Mouse (Mus musculus) hindbrain, embryonic 10.5 days (tissue): ENCODE measurements around the gene Dennd5a. TPM values are rescaled to one million over a fixed set of nuclear protein-coding genes. Genes with fewer than 3 reads are reported as not detected.
A peak's percentile ranks its signal among the peaks of the same experiment; 100 is the strongest.
"Not testable (repeated sequence)": the region's sequence is repeated elsewhere in the genome, so short reads cannot be mapped to it uniquely, and the experiment has no call there.

Experiments
- DNase-seq: peaks from one replicate; pipeline ENCODE4 v3.0.0-alpha.2; 2017; ENCODE audit warnings: low spot score
- H3K27ac ChIP-seq: fragments of 300-500 bp; sonication (generic); 2 replicates; pipeline ENCODE4 v1.5.1; 2016; ENCODE audit warnings: mild to moderate bottlenecking, moderate library complexity
- H3K27me3 ChIP-seq: fragments of 300-500 bp; sonication (generic); 2 replicates; pipeline ENCODE4 v1.6.1; 2016; ENCODE audit warnings: mild to moderate bottlenecking; ENCODE audit not compliant: poor library complexity, insufficient read depth, severe bottlenecking
- H3K36me3 ChIP-seq: fragments of 300-500 bp; sonication (generic); 2 replicates; pipeline ENCODE4 v1.6.1; 2016; ENCODE audit warnings: mild to moderate bottlenecking, moderate library complexity
- H3K4me1 ChIP-seq: fragments of 300-500 bp; sonication (generic); replicated peaks from 2 replicates; pipeline ENCODE4 v1.6.1; 2016; ENCODE audit warnings: mild to moderate bottlenecking
- H3K4me3 ChIP-seq: fragments of 300-500 bp; sonication (generic); 2 replicates; pipeline ENCODE4 v1.5.1; 2016; ENCODE audit warnings: mild to moderate bottlenecking, moderate library complexity
- H3K9me3 ChIP-seq: fragments of 300-500 bp; sonication (generic); 2 replicates; pipeline ENCODE4 v1.6.1; 2016; ENCODE audit warnings: mild to moderate bottlenecking, moderate library complexity
- WGBS: fragments of 180-500 bp; shearing (Covaris S2); methylation state at CpG from one replicate; pipeline ENCODE4 v1.1.7; 2016; 5-methylcytosine and 5-hydroxymethylcytosine counted together
- polyA plus RNA-seq: library from polyadenylated mRNA; unstranded; fragments of >200 nt; fragmentation: Nextera tagmentation; extraction: Ambion mirVana; gene quantifications from 2 replicates; pipeline ENCODE4 v1.2.1, GENCODE M21; 2016

Dennd5a gene
- 26.9 and 28.8 TPM in 2 replicates for polyA plus RNA-seq

DNA sequence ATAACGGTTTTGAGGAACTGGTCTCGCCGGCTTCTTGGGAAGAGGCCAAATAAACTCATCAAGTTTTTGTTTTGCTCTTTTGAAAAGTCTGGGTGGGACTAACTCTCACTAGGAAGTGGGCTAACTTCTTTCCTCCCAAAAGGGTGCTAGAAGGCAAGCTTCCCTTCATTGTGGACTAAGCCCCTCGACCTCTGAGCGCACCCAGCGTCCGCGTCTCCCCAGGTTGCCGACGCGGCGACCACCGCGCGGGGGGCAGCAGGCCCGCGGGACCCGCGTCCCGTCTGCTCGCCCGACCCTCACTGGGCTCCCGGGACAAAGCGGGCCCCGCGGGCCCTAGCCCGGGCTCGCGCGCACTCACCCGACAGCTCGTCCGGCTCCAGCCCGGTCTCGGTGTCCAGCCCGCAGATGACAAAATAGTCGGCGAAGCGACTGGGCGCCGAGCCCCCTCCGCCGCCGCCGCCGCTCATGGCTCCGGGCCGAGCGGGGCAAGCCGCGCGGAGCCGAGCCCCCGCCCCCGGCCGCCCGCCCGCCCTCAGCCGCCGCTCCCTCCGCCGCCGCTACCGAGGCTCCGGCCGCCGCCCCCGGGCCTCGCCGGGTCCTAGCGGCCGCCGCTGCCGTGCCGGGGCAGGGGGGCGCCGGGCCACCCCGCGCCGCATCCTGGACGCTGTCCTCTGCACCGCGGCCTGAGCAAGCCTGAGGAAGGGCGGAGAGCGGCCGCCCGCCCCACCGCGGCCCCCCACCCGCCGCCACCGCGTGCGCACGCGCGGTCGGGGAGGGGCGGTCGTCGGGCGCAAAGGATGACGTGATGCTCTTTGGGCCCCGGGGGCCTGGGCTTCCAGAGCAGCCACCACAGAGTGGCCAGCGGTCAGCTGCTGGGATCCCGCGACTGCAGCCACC is at the start of gene Dennd5a:
Gene Dennd5a, minus strand, starts transcription at position 755 of the 897 bp plus-strand sequence.
- peak within 1 kb of the TSS; percentile 91 for H3K4me3 ChIP-seq
- H3K27me3 ChIP-seq = no peaks in the 10 kb centered on the region
- H3K9me3 ChIP-seq = no peaks in the 10 kb centered on the region
- H3K4me1 ChIP-seq = peaks cover 36% of the 10 kb centered on the region
- H3K36me3 ChIP-seq = no peaks in the 10 kb centered on the region
- peak within 1 kb of the TSS; percentile 97 for H3K27ac ChIP-seq
- under 1% methylated on average over 105 of the region's 107 CpGs for WGBS
- peak; percentile 88 for DNase-seq

DNA sequence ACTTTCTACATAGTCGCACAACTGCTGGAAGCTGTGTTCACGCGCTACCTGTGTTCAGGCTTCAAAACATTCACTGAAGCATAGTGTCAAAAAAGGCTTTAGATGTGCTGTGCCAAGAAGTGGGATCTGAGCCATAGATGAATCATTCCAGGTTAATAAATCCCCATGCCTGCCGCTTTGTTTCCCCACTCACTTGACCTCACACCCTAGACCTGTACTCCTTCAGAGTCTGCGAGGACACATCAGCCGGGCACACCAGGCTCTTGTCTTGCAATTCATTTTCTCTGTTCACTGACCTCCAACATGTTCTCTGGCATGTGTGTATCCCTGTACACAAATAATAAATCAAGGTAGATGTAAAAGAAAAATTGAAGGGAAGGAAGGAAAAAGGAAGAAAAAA is 48.8 kb upstream of the Dennd5a start:
- Histone ChIP-seq H3K36me3 (no peaks in the 10 kb centered on the region), H3K27ac (no peak overlapping the region), H3K9me3 (no peaks in the 10 kb centered on the region), H3K27me3 (no peaks in the 10 kb centered on the region), H3K4me3 (no peak overlapping the region), H3K4me1 (no peaks in the 10 kb centered on the region)
- WGBS = 93% methylated on average over 6 of the region's 6 CpGs
- DNase-seq = no peak

DNA sequence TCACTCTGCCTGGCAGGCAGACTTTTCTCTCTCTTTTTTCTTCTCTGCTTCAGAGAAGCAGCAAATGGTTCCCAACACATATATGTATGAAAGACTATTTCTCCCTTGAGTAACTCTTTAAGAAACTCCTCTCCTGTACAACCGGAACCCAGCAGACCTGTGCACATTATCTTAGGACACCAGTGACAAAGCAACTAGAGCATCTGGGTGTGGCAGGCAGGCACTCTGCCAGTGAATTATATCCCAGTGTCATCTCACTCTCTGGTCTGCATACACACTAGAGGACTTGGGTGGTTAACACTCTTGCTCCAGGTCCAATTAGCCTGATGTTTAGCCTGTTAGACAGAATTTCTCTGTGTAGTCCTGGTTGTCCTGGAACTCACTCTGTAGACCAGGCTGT is 48.2 kb upstream of the Dennd5a start:
- WGBS = 95% methylated on average over 1 of the region's 1 CpGs
- H3K27me3 ChIP-seq = no peaks in the 10 kb centered on the region
- no peaks in the 10 kb centered on the region for H3K4me1 ChIP-seq
- no peaks in the 10 kb centered on the region for H3K9me3 ChIP-seq
- no peak for DNase-seq
- H3K4me3 ChIP-seq = no peak overlapping the region
- H3K36me3 ChIP-seq = no peaks in the 10 kb centered on the region
- no peak overlapping the region for H3K27ac ChIP-seq

DNA sequence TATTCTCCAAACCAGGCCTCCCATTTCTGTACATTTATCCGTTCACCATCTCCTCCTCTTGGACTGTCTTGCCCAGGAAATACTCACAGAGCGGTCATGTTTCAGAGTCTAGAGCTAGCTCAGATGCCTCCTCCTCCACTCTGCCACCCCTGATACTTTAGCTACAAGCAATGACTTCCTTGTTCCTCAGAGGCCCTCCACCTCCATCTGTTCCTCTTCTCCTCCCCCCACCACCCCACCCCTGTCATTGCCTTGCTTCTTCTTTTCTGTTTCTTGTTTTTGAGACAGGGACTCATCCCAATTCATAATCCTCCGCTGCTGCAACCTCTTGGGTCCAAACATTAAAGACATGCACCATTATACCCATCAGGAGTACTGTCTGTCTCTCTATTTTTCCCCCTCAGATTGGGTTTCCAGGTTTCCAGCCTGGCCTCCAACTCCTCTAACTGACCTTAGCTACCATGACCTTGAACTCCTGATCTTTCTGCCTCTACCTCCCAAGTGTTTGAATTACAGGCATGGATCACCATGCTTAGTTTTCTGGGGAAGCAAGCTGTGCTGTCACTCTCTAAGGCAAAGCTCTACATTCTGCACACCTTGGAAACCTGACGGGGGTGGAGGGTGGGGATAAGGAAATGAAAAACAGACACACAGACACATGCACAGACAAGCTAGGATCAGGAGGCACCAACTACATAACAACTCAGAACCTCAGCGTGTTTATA is 46.4 kb upstream of the Dennd5a start:
- 80% methylated on average over 5 of the region's 5 CpGs for WGBS

DNA sequence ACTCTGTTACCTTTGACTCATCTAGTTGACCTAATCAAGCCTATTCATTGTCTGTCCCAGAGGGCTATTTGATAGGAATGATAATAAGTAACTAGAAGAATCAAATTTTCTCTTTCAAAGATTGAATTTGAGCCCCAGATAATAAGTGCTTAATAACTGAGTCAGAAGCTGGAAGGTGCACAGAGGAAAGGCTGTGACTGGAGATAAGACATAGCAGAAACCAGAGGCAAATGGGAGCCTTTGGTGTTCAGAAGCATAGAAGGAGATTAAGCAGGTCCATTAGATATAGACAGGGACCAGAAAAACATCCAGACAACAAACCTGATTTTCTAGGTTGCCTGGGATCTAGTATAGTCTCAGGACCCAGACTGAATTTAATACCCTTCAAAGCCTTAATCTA is 45.7 kb upstream of the Dennd5a start:
- no peaks in the 10 kb centered on the region for H3K9me3 ChIP-seq
- no peak for DNase-seq
- no peak overlapping the region for H3K4me3 ChIP-seq
- H3K36me3 ChIP-seq = no peaks in the 10 kb centered on the region
- no peak overlapping the region for H3K27ac ChIP-seq
- peaks cover 7% of the 10 kb centered on the region for H3K4me1 ChIP-seq
- H3K27me3 ChIP-seq = no peaks in the 10 kb centered on the region

More for the DNA sequence above, 46.4 kb upstream of the Dennd5a start:
- H3K9me3 ChIP-seq = no peaks in the 10 kb centered on the region
- no peaks in the 10 kb centered on the region for H3K36me3 ChIP-seq
- DNase-seq = no peak
- H3K27me3 ChIP-seq = no peaks in the 10 kb centered on the region
- H3K4me1 ChIP-seq = peaks cover 7% of the 10 kb centered on the region
- no peak overlapping the region for H3K27ac ChIP-seq
- H3K4me3 ChIP-seq = no peak overlapping the region

DNA sequence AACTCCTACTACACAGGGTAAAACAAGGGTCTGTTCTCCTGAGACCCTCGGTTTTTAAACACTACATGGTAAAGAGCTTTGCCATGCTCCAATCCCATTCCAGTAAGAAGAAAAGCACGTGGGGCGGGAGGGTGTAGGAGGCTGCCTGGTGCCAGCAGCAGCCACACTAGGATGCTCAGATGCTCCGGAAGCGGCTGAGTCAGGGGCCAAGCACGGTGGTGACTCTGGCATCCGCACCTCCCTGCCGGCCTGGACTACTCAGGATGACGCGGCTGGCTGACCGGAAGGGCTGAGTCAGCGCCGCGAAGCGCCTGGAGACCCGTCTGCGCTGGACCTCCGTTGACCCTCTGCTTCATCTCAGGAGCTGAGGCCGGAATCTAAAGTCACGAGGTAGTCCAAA is 42.7 kb upstream of the Dennd5a start:
- WGBS = 15% methylated on average over 20 of the region's 20 CpGs
- no peaks in the 10 kb centered on the region for H3K9me3 ChIP-seq
- H3K4me1 ChIP-seq = peaks cover 7% of the 10 kb centered on the region
- H3K4me3 ChIP-seq = peak overlapping the region; percentile 37
- no peaks in the 10 kb centered on the region for H3K36me3 ChIP-seq
- peak overlapping the region; percentile 59; the same call in 1 of the 2 replicates for H3K27ac ChIP-seq
- peak; percentile 56 for DNase-seq
- H3K27me3 ChIP-seq = no peaks in the 10 kb centered on the region; the same call in 1 of the 2 replicates

DNA sequence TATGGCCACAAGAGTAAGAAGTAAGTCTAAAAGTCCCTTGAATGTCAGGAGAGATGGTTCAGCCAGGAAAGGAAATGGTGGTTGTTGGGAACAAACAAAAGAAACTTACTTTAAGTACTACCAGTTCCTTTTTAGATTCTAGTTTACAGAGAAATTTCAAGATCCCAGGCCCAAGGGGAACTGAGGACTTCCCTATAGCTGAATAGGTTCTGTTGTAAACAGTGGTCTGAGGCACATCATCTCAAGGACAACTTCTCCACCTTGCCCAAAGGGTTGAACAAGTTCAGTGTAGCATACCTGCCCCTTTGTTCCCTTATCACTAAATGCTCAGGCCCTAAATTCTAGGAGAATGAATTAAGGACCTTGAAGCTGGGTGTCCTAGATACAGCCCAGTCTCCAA is 41.8 kb upstream of the Dennd5a start:
- no peak overlapping the region for H3K27ac ChIP-seq
- no peaks in the 10 kb centered on the region; the same call in 1 of the 2 replicates for H3K27me3 ChIP-seq
- DNase-seq = no peak
- no peaks in the 10 kb centered on the region for H3K36me3 ChIP-seq
- H3K4me1 ChIP-seq = peaks cover 7% of the 10 kb centered on the region
- no peak overlapping the region for H3K4me3 ChIP-seq
- H3K9me3 ChIP-seq = no peaks in the 10 kb centered on the region

DNA sequence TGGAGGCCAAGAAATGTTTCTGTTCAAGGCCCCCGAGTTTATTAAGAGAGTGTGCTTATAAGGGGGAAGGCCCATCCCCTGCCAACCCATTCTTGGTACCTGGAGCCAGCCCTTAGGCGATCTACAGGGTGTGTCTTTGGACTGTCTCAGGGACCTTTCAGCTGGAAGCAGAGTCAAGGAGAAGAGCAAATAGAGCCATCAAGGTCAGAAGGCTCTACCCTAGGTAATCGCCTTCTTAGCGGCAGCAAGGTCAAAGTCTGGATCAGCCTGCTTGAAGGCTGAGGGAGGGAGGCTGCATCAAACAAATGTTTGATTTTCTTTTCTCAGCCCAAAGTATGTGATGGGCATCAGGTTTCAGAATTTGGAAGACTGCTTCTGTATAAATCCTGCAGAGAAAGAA is 38.1 kb upstream of the Dennd5a start:
- H3K36me3 ChIP-seq = no peaks in the 10 kb centered on the region
- no peak for DNase-seq
- peaks cover 12% of the 10 kb centered on the region for H3K4me1 ChIP-seq
- WGBS = 86% methylated on average over 4 of the region's 4 CpGs
- H3K27me3 ChIP-seq = no peaks in the 10 kb centered on the region; the same call in 1 of the 2 replicates
- no peak overlapping the region for H3K4me3 ChIP-seq
- no peaks in the 10 kb centered on the region for H3K9me3 ChIP-seq
- H3K27ac ChIP-seq = no peak overlapping the region

DNA sequence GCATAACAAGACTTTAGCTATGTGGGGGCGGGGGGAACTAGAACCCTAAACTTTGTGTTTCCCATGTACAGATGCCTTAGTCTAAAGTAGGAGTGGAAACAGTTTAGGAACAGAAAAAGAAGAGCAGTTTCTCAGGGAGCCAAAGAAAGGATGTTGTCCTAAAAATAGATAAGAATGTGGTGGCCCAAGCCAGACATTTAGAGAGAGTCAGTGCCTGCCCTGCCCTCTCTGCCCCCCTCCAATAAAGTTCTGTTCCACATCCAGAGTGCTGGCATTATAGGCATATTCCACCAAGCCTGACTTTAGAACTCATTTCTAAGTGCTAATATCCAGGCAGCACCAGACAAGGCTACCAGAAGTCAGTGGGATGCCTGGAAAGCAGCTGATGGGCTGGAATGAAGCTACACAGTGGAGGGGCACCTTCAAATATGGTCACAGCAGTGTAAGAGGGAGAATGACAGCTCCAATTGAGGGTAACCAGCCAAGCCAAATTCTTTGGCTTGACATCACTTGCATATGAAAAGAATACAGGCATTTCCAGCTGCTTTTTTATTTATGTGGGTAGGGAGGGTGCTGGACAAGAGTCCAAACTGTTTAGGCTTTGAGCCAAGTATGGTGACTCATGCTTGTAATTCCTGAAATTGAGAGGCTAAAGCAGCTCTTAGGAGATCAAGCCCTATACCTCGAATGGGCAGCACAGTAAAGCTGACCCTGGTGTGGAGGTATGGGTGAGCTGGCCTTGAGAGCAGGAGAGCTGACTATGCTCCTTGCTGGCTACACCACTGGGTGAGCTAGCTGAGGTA is 33.1 kb upstream of the Dennd5a start:
- no peaks in the 10 kb centered on the region for H3K36me3 ChIP-seq
- H3K4me3 ChIP-seq = no peak overlapping the region
- DNase-seq = no peak
- no peaks in the 10 kb centered on the region for H3K9me3 ChIP-seq
- H3K27me3 ChIP-seq = no peaks in the 10 kb centered on the region
- no peak overlapping the region for H3K27ac ChIP-seq
- WGBS = 78% methylated on average over 2 of the region's 2 CpGs
- H3K4me1 ChIP-seq = 0 out of 2 replicates have a peak, but pooled peaks cover 7% of the 10 kb centered on the region

DNA sequence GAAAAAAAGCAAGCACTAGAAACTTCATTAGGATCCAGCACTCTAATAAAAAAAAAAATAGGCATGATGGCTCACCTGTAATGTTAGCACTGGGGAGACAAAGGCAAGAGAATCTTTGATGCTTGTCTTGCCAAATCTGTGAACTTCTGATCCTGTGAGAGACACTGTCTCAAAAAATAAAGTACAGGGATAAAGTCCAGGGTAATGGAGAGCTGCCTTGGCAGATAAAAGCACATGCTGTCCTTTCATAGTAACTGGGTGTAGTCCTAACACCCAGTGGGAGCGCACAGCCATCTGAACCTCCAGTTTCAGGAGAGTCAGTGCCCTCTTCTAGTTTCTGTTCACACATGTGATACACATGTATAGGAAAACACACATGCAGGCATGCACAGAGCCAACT is 31.0 kb upstream of the Dennd5a start:
- Histone ChIP-seq H3K9me3 (no peaks in the 10 kb centered on the region), H3K27me3 (no peaks in the 10 kb centered on the region), H3K36me3 (no peaks in the 10 kb centered on the region), H3K27ac (no peak overlapping the region), H3K4me1 (0 out of 2 replicates have a peak, but pooled peaks cover 10% of the 10 kb centered on the region), H3K4me3 (no peak overlapping the region)
- WGBS = 92% methylated on average over 1 of the region's 1 CpGs
- no peak for DNase-seq

DNA sequence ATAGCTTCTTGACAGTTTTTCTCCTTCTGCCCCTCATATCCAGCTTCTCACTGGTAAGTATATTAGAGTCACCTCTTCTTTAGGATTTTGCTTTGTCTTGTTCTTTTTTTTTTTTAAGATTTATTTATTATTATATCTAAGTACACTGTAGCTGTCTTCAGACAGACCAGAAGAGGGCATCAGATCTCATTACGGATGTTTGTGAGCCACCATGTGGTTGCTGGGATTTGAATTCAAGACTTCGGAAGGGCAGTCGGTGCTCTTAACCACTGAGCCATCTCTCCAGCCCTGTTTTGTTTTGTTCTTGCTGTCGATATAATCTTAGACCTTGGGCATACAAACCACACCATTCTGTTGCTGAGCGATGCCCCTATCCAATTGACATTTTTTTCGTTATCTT is 26.5 kb upstream of the Dennd5a start, which contains the start of gene Tmem41b:
Gene Tmem41b, minus strand, starts transcription at position 155 of the 400 bp plus-strand sequence.
- not testable (repeated sequence) for H3K9me3 ChIP-seq, DNase-seq, H3K27me3 ChIP-seq
- Histone ChIP-seq H3K4me3 (peak within 1 kb of the TSS; percentile 76), H3K4me1 (peaks cover 15% of the 10 kb centered on the region), H3K27ac (peak within 1 kb of the TSS; percentile 89), H3K36me3 (peaks cover 20% of the 10 kb centered on the region)
- WGBS = 37% methylated on average over 6 of the region's 6 CpGs

DNA sequence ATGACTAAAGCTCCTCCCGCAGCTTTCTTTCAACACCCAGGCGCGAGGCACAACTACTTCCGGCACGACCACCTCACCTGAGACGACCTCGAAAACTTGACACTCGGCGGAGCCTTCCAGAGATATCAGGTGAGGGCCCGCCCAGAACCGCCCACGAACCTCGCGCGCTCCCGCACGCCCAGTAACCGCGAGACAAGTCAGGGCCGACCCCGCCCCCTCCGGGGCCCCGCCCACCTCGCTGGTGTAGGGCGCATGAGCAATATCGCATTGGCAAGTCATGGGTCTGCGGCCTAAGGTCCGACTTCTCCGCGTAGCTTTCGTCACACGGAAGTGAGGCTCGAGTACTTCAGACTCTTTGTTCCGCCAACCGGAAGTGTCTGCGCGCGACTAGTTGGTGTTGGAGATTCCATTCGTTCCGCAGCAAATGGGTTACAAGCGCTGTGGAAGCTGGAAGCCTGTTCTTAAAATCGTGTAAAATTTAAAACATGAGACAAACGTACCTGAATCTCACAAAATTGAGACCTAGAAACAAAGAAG is 25.9 kb upstream of the Dennd5a start:
- H3K9me3 ChIP-seq = no peaks in the 10 kb centered on the region
- under 1% methylated on average over 43 of the region's 43 CpGs for WGBS
- peak; percentile 99 for DNase-seq
- peaks cover 15% of the 10 kb centered on the region for H3K4me1 ChIP-seq
- peak overlapping the region; percentile 76 for H3K4me3 ChIP-seq
- H3K27ac ChIP-seq = peak overlapping the region; percentile 89
- no peaks in the 10 kb centered on the region for H3K27me3 ChIP-seq
- peaks cover 25% of the 10 kb centered on the region for H3K36me3 ChIP-seq
